Mouse (Mus musculus) gastrocnemius, postnatal 14 days (tissue): ENCODE results near the gene Crybg3. TPM values are rescaled to one million over a fixed set of nuclear protein-coding genes. Genes with fewer than 3 reads are reported as not detected.
"Not testable (repeated sequence)": the region's sequence is repeated elsewhere in the genome, so short reads cannot be mapped to it uniquely, and the experiment has no call there.

Experiments used
- DNase-seq: peaks from one replicate; pipeline ENCODE4 v3.0.0; 2021; ENCODE audit warnings: mixed read lengths
- intact Hi-C: fragments of 180-260 bp; cut with DNase I; formaldehyde crosslinking; loops from one replicate; pipeline ENCODE4 v1.15.1; 2025; ENCODE audit warnings: low total_unique reads
- total RNA-seq, 2 experiments: library from RNA; stranded (reverse); gene quantifications; 2 replicates each; pipeline ENCODE4 v1.2.3; 2021

Crybg3 gene
- total RNA-seq, 2 experiments from 2014 or later, result 20.6 to 22.4 TPM

- DNase-seq, result peak; percentile 67
- intact Hi-C loops, result loop anchor here (5.0 kb wide), 1 partner anchor 143 kb away; no protein-coding TSS in a partner anchor
Measured at GRCm38 (mm10) chr16:59474788-59475187, 126.0 kb downstream of the Crybg3 start.

DNA sequence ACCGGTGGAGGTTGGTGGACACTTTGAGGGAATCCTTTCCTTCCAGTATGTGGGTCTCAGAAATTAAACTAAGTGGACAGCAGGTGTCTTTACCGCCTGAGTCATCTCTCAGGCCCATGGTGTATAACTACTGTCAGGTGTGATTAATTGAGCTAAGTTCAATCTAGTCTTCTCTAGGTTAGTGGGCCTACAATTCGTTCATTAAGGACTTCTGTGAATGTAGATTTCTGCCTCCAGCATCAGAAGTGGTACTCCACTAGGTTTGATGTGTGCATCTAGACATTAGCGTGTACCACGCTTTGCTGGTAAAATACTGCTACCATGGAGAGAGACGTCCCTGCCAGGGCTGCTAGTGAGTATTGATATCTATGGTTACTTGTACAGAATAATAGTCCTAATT, 128.2 kb downstream of the Crybg3 start:
- intact Hi-C loops, result no loop called here

GRCm38 (mm10) chr16:59471637-59472278, 129.0 kb downstream of the Crybg3 start, which contains the start of gene Riox2:
Riox2 (plus strand) TSS chr16:59471775.
- intact Hi-C loops, result no loop called here
- peak; percentile 84 for DNase-seq

More for the DNA sequence above, 128.2 kb downstream of the Crybg3 start:
- DNase-seq, result no peak

- intact Hi-C loops, result no loop called here
- DNase-seq, result no peak
Measured at GRCm38 (mm10) chr16:59469846-59470245, 130.9 kb downstream of the Crybg3 start.

GRCm38 (mm10) chr16:59463973-59464372, 136.8 kb downstream of the Crybg3 start:
- DNase-seq, result no peak
- intact Hi-C loops, result no loop called here

- intact Hi-C loops, result no loop called here
- DNase-seq, result no peak
Measured at GRCm38 (mm10) chr16:59463567-59463966, 137.2 kb downstream of the Crybg3 start.

GRCm38 (mm10) chr16:59459259-59459861, 141.4 kb downstream of the Crybg3 start:
- DNase-seq, intact Hi-C loops: not testable (repeated sequence)

DNA sequence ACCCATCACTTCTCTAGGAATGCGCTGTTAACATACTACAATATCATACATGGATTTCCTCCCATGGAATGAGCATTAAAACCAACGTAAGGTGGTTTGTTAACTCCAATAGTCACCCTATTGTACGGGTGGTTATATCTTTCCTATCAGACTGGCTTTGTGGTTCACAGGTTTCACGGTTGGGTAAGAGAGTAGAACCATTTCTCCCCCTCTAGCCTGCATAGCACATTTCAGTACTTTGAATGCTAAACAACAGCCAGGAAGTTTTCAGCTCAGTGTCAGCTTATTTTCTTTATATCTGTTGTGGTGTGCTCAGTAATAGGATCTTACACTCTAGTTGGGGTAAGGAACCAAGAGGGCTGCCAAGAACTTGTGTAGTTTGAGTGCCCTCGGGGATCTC, 149.0 kb downstream of the Crybg3 start:
- DNase-seq, result no peak
- intact Hi-C loops, result no loop called here

DNA sequence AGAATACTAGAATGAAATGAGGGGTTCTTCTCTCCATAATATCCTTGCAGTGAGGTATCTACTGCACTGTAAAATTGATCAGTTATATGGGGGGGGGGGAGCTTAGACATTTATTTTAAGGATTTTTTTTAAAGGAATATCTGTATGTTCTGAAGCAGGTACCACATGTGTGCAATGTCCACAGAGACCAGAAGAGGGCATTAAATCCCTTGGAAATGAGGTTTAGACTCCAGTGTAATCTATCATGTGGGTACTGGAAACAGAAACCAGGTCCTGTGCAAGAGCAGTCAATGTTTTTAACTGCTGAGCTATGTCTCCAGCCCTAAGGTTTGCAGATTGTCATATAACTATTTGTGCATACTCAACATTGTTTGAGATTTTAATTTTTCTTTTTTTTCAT, 151.7 kb downstream of the Crybg3 start:
- intact Hi-C loops, result no loop called here
- DNase-seq, result no peak

- no peak for DNase-seq
Measured at GRCm38 (mm10) chr16:59448181-59448580, 152.6 kb downstream of the Crybg3 start.

GRCm38 (mm10) chr16:59444880-59445559, 155.8 kb downstream of the Crybg3 start:
- DNase-seq, result no peak
- intact Hi-C loops, result no loop called here

More at GRCm38 (mm10) chr16:59448181-59448580, 152.6 kb downstream of the Crybg3 start:
- intact Hi-C loops, result no loop called here

Other genes starting within 250 kb of the Crybg3 start
- not detected for gene Olfr209, start 237.0 kb downstream of the Crybg3 start, total RNA-seq
- not detected for gene Gabrr3, start 193.6 kb downstream of the Crybg3 start, total RNA-seq
- 10 to 100 TPM; 11.3 to 11.4 TPM for gene Riox2, start 129.2 kb downstream of the Crybg3 start, total RNA-seq
- gene Arl6, start 38.4 kb upstream of the Crybg3 start, total RNA-seq, result 1 to 10 TPM; 2.8 to 3.1 TPM